Mouse (Mus musculus): ENCODE measurements at regions not wholly inside any gene's neighbourhood (a gene's known extent, or its start where the extent isn't known, plus 50 kb on each side); places are given as distances from the start of the nearest gene placed in this dataset.

GRCm38 (mm10) chr7:75981560-75981959 is 133.4 kb downstream of the Klhl25 start:
- no peak overlapping the region for H3K4me3 ChIP-seq (ENCODE audit: low read depth, low read length)
- H3K9ac ChIP-seq (ENCODE audit: low read length): no peak overlapping the region
- no peak overlapping the region for H3K27ac ChIP-seq (ENCODE audit: low read depth, low read length)
- H3K4me1 ChIP-seq (ENCODE audit: control insufficient read depth, insufficient read depth, low read length): 0 out of 2 replicates have a peak, but pooled peaks cover 2% of the 10 kb centered on the region
- H3K4me2 ChIP-seq (ENCODE audit: low read depth): no peak overlapping the region
- no peaks in the 10 kb centered on the region for H3K36me3 ChIP-seq (ENCODE audit: control insufficient read depth, insufficient read depth, low read length)
- no peaks in the 10 kb centered on the region for H3K9me3 ChIP-seq (ENCODE audit: control insufficient read depth, low read length)
- no peak for DNase-seq (ENCODE audit: low spot score)
- ATAC-seq (ENCODE audit: insufficient read depth, low FRiP score, low TSS enrichment): no peak
- WGBS: 43% methylated on average over 5 of the region's 5 CpGs
- H3K27me3 ChIP-seq (ENCODE audit: control insufficient read depth, insufficient read depth, low read length): no peaks in the 10 kb centered on the region

GRCm38 (mm10) chr7:75983029-75983808 is 135.1 kb downstream of the Klhl25 start:
- DNase-seq (ENCODE audit: low spot score) (peak; percentile 77), ATAC-seq (ENCODE audit: insufficient read depth, low FRiP score, low TSS enrichment) (peak; percentile 90)
- Histone ChIP-seq H3K27ac (ENCODE audit: low read depth, low read length) (0 out of 2 replicates have a peak overlapping the region, but pooled peaks have one; percentile 39), H3K27me3 (ENCODE audit: control insufficient read depth, insufficient read depth, low read length) (no peaks in the 10 kb centered on the region), H3K36me3 (ENCODE audit: control insufficient read depth, insufficient read depth, low read length) (no peaks in the 10 kb centered on the region), H3K9ac (ENCODE audit: low read length) (no peak overlapping the region; the same call in 1 of the 2 replicates), H3K4me3 (ENCODE audit: low read depth, low read length) (no peak overlapping the region), H3K9me3 (ENCODE audit: control insufficient read depth, low read length) (no peaks in the 10 kb centered on the region), H3K4me2 (ENCODE audit: low read depth) (peak overlapping the region; percentile 37), H3K4me1 (ENCODE audit: control insufficient read depth, insufficient read depth, low read length) (0 out of 2 replicates have a peak, but pooled peaks cover 2% of the 10 kb centered on the region)
- WGBS: 7% methylated on average over 22 of the region's 23 CpGs

GRCm38 (mm10) chr7:75983809-75984171 is 135.7 kb downstream of the Klhl25 start:
- ATAC-seq (ENCODE audit: insufficient read depth, low FRiP score, low TSS enrichment) (no peak), DNase-seq (ENCODE audit: low spot score) (no peak)
- H3K9me3 ChIP-seq (ENCODE audit: control insufficient read depth, low read length): no peaks in the 10 kb centered on the region
- no peaks in the 10 kb centered on the region for H3K27me3 ChIP-seq (ENCODE audit: control insufficient read depth, insufficient read depth, low read length)
- 0 out of 2 replicates have a peak, but pooled peaks cover 2% of the 10 kb centered on the region for H3K4me1 ChIP-seq (ENCODE audit: control insufficient read depth, insufficient read depth, low read length)
- no peaks in the 10 kb centered on the region for H3K36me3 ChIP-seq (ENCODE audit: control insufficient read depth, insufficient read depth, low read length)
- 32% methylated on average over 7 of the region's 7 CpGs for WGBS
- H3K4me2 ChIP-seq (ENCODE audit: low read depth): peak overlapping the region; percentile 37
- no peak overlapping the region for H3K4me3 ChIP-seq (ENCODE audit: low read depth, low read length)
- peak overlapping the region; percentile 42; the same call in 1 of the 2 replicates for H3K27ac ChIP-seq (ENCODE audit: low read depth, low read length)
- no peak overlapping the region for H3K9ac ChIP-seq (ENCODE audit: low read length)

- H3K27ac ChIP-seq (ENCODE audit: low read depth, low read length): no peak overlapping the region
These were observed 150.7 kb downstream of the Klhl25 start for GRCm38 (mm10) chr7:75998853-75999252.

GRCm38 (mm10) chr7:75999324-75999907 is 151.3 kb downstream of the Klhl25 start:
- ATAC-seq (ENCODE audit: insufficient read depth, low FRiP score, low TSS enrichment): no peak
- Histone ChIP-seq H3K36me3 (ENCODE audit: control insufficient read depth, insufficient read depth, low read length) (no peaks in the 10 kb centered on the region), H3K9ac (ENCODE audit: low read length) (no peak overlapping the region), H3K4me1 (ENCODE audit: control insufficient read depth, insufficient read depth, low read length) (no peaks in the 10 kb centered on the region), H3K9me3 (ENCODE audit: control insufficient read depth, low read length) (no peaks in the 10 kb centered on the region), H3K27ac (ENCODE audit: low read depth, low read length) (no peak overlapping the region), H3K4me2 (ENCODE audit: low read depth) (no peak overlapping the region), H3K27me3 (ENCODE audit: control insufficient read depth, insufficient read depth, low read length) (no peaks in the 10 kb centered on the region), H3K4me3 (ENCODE audit: low read depth, low read length) (no peak overlapping the region)
- WGBS: 79% methylated on average over 2 of the region's 2 CpGs
- DNase-seq (ENCODE audit: low spot score): no peak

More at GRCm38 (mm10) chr7:75998853-75999252, 150.7 kb downstream of the Klhl25 start:
- H3K9me3 ChIP-seq (ENCODE audit: control insufficient read depth, low read length): no peaks in the 10 kb centered on the region
- no peaks in the 10 kb centered on the region for H3K4me1 ChIP-seq (ENCODE audit: control insufficient read depth, insufficient read depth, low read length)
- H3K9ac ChIP-seq (ENCODE audit: low read length): no peak overlapping the region
- 55% methylated on average over 5 of the region's 5 CpGs for WGBS
- DNase-seq (ENCODE audit: low spot score) (no peak), ATAC-seq (ENCODE audit: insufficient read depth, low FRiP score, low TSS enrichment) (no peak)
- H3K27me3 ChIP-seq (ENCODE audit: control insufficient read depth, insufficient read depth, low read length): no peaks in the 10 kb centered on the region
- H3K4me2 ChIP-seq (ENCODE audit: low read depth): no peak overlapping the region
- no peak overlapping the region for H3K4me3 ChIP-seq (ENCODE audit: low read depth, low read length)
- H3K36me3 ChIP-seq (ENCODE audit: control insufficient read depth, insufficient read depth, low read length): no peaks in the 10 kb centered on the region

- WGBS: 95% methylated on average over 1 of the region's 1 CpGs
- no peak overlapping the region for H3K4me2 ChIP-seq (ENCODE audit: low read depth)
These were observed 152.9 kb downstream of the Klhl25 start for GRCm38 (mm10) chr7:76001012-76001411.

GRCm38 (mm10) chr7:76008226-76008625 is 160.1 kb downstream of the Klhl25 start:
- 60% methylated on average over 6 of the region's 6 CpGs for WGBS
- no peak overlapping the region for H3K9ac ChIP-seq (ENCODE audit: low read length)

More at GRCm38 (mm10) chr7:76001012-76001411, 152.9 kb downstream of the Klhl25 start:
- no peak for ATAC-seq (ENCODE audit: insufficient read depth, low FRiP score, low TSS enrichment)
- Histone ChIP-seq H3K9ac (ENCODE audit: low read length) (no peak overlapping the region), H3K27ac (ENCODE audit: low read depth, low read length) (no peak overlapping the region), H3K36me3 (ENCODE audit: control insufficient read depth, insufficient read depth, low read length) (no peaks in the 10 kb centered on the region), H3K4me3 (ENCODE audit: low read depth, low read length) (no peak overlapping the region), H3K4me1 (ENCODE audit: control insufficient read depth, insufficient read depth, low read length) (no peaks in the 10 kb centered on the region), H3K27me3 (ENCODE audit: control insufficient read depth, insufficient read depth, low read length) (no peaks in the 10 kb centered on the region), H3K9me3 (ENCODE audit: control insufficient read depth, low read length) (no peaks in the 10 kb centered on the region)
- DNase-seq (ENCODE audit: low spot score): no peak

GRCm38 (mm10) chr7:76047743-76048142 is 181.9 kb upstream of the Agbl1 start:
- Histone ChIP-seq H3K36me3 (ENCODE audit: control insufficient read depth, insufficient read depth, low read length) (no peaks in the 10 kb centered on the region), H3K4me1 (ENCODE audit: control insufficient read depth, insufficient read depth, low read length) (no peaks in the 10 kb centered on the region), H3K9ac (ENCODE audit: low read length) (no peak overlapping the region), H3K4me2 (ENCODE audit: low read depth) (no peak overlapping the region), H3K9me3 (ENCODE audit: control insufficient read depth, low read length) (no peaks in the 10 kb centered on the region), H3K4me3 (ENCODE audit: low read depth, low read length) (no peak overlapping the region), H3K27ac (ENCODE audit: low read depth, low read length) (no peak overlapping the region), H3K27me3 (ENCODE audit: control insufficient read depth, insufficient read depth, low read length) (no peaks in the 10 kb centered on the region)
- ATAC-seq (ENCODE audit: insufficient read depth, low FRiP score, low TSS enrichment) (no peak), DNase-seq (ENCODE audit: low spot score) (no peak)
- 80% methylated on average over 3 of the region's 3 CpGs for WGBS

More at GRCm38 (mm10) chr7:76008226-76008625, 160.1 kb downstream of the Klhl25 start:
- H3K27me3 ChIP-seq (ENCODE audit: control insufficient read depth, insufficient read depth, low read length): no peaks in the 10 kb centered on the region
- no peak overlapping the region for H3K4me2 ChIP-seq (ENCODE audit: low read depth)
- no peaks in the 10 kb centered on the region for H3K9me3 ChIP-seq (ENCODE audit: control insufficient read depth, low read length)
- ATAC-seq (ENCODE audit: insufficient read depth, low FRiP score, low TSS enrichment): no peak
- no peak for DNase-seq (ENCODE audit: low spot score)
- H3K27ac ChIP-seq (ENCODE audit: low read depth, low read length): no peak overlapping the region
- no peaks in the 10 kb centered on the region for H3K36me3 ChIP-seq (ENCODE audit: control insufficient read depth, insufficient read depth, low read length)
- H3K4me1 ChIP-seq (ENCODE audit: control insufficient read depth, insufficient read depth, low read length): no peaks in the 10 kb centered on the region
- no peak overlapping the region for H3K4me3 ChIP-seq (ENCODE audit: low read depth, low read length)

GRCm38 (mm10) chr7:76049342-76049741 is 180.3 kb upstream of the Agbl1 start:
- 92% methylated on average over 2 of the region's 2 CpGs for WGBS
- no peak overlapping the region for H3K4me3 ChIP-seq (ENCODE audit: low read depth, low read length)
- DNase-seq (ENCODE audit: low spot score): no peak
- H3K27me3 ChIP-seq (ENCODE audit: control insufficient read depth, insufficient read depth, low read length): no peaks in the 10 kb centered on the region
- ATAC-seq (ENCODE audit: insufficient read depth, low FRiP score, low TSS enrichment): no peak
- no peaks in the 10 kb centered on the region for H3K4me1 ChIP-seq (ENCODE audit: control insufficient read depth, insufficient read depth, low read length)
- H3K9me3 ChIP-seq (ENCODE audit: control insufficient read depth, low read length): no peaks in the 10 kb centered on the region
- H3K9ac ChIP-seq (ENCODE audit: low read length): no peak overlapping the region
- H3K4me2 ChIP-seq (ENCODE audit: low read depth): no peak overlapping the region
- H3K36me3 ChIP-seq (ENCODE audit: control insufficient read depth, insufficient read depth, low read length): no peaks in the 10 kb centered on the region
- H3K27ac ChIP-seq (ENCODE audit: low read depth, low read length): no peak overlapping the region

All from neural tube, embryonic 11.5 days (tissue).